Mouse (Mus musculus) NIH3T3 (cell line): ENCODE results near the gene Kpna7.
"Not testable (repeated sequence)": the region's sequence is repeated elsewhere in the genome, so short reads cannot be mapped to it uniquely, and the experiment has no call there.

Experiments
- DNase-seq: peaks from one replicate; pipeline ENCODE4 v3.0.0-alpha.2; 2012; ENCODE audit warnings: low read depth

Gene Kpna7

DNA sequence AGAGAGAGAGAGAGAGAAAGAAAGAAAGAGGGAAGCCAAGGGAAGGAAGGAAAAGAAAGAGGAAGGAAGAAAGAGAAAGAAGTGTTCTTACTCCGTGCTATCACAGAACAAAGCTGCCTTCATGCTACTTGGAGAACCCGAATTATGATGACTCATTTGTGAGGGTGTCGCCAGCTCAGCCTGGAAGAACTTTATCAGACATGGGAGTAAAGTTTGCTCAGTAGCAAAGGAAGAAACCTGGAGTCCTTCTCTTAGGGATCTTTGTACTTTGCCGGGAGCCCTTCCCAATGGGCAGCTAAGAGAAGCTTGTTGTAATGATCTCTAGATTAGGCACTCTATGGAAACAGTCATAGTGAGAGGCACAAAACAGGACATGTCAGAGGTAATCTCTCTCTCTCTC, 18.9 kb upstream of the Kpna7 start:
- DNase-seq, result peak; percentile 67

DNA sequence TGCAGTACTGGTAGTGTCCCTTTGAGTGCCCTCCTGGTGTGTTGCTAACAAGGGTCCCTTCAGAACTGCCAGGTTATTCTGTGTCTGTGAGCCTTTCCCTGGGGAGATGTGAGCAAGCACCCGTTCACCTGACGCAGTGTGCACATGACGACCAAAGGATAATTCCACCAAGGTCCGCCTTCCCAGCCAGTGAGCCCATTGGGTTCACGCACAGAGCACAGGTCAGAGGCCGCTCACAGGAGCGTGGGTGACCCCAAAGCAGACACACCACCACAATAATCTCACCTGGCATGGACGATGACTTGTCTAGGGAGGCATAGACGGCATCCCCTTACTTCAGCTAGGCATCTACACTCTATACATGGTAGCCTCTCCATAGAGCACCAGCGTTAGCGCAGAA, 17.6 kb upstream of the Kpna7 start:
- not testable (repeated sequence) for DNase-seq

DNA sequence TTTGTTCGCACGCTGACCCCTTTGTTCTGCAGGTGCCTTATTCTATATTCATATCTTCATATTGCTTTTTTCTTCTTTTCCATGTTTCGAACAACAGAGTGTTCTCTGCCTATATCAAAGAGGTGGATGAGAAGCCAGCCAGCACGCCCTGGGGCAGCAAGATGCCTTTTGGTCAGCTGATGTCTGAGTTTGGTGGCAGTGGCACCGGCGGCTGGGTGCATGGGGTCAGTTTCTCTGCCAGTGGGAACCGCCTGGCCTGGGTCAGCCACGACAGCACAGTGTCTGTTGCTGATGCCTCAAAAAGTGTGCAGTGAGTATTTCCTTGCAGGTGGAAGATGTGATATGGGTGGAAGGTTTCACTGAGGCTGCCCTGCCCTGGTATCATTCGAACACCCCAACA, 17.1 kb upstream of the Kpna7 start:
- DNase-seq, result no peak

DNA sequence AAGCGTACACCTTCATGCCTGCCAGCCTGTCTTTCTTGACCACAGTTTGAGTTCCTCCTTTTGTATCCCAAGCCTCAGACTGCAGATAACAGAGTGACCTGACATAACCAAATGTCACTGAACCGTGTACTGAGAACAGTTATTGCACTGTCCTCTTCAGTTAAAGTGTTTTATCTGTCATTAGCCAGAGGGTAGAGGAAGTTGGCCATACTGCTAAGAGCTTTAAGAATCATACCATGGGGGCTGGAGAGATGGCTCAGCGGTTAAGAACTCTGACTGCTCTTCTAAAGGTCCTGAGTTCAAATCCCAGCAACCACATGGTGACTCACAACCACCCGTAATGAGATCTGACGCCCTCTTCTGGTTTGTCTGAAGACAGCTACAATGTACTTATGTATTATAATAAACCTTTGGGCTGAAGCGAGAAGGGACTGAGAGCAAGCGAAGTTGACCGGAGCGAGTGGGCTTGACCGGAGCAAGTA, 14.6 kb upstream of the Kpna7 start:
- no peak for DNase-seq

DNA sequence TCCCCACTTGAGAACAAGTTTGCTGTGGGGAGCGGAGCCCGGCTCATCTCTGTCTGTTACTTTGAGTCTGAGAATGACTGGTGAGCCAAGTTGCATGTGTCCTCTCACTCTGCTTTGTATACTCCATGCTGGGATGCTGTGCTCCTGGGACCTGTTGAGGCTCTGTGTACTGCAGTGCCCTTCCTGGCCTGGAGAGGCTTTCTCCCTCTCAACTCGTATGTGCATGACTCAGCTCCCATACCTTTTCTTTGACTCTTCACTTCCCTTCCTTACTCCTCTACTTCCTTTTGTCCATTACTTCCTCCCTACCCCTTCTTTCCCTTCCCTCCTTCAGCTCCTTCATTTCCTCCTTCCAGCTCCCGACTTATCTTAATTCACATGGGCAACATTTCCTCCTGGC, 12.4 kb upstream of the Kpna7 start:
- DNase-seq, result no peak

DNA sequence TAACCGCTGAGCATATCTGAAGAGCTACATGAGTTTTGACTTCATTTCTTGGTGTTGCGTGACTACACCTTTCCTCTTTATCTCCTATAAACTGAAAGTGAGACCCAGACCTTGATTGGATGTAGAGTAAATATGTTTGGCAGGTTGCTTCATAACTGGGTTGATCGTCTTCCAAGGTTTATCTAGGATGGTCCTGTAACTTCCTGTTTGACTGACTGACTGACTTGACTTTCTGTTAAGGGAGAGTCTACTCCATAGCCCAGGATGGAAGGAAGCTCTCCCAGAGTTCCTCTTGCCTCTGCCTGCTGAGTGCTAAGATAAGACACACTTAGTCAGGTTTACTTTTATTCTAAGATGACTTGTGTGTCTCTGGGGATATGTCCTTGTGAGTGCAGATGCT, 6.0 kb upstream of the Kpna7 start:
- DNase-seq, result no peak

DNA sequence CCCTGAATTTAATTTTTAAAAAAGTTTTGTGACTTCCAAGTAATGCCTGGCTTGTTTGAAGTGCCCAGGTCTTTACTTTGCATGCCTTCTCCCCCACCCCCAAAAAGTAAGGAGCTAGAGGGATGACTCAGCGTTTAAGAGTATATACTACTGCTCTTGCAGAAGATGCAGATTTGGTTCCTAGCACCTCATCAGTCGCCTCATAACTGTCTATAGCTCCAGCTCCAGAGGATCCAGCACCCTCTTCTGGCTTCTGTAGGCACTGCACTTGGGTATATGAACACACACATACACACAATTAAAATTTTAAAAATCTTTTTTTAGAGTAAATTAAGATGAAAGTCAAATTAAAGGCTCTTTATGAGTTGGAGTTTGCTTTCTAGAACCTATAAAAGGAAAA, 4.4 kb upstream of the Kpna7 start:
- DNase-seq, result no peak

DNA sequence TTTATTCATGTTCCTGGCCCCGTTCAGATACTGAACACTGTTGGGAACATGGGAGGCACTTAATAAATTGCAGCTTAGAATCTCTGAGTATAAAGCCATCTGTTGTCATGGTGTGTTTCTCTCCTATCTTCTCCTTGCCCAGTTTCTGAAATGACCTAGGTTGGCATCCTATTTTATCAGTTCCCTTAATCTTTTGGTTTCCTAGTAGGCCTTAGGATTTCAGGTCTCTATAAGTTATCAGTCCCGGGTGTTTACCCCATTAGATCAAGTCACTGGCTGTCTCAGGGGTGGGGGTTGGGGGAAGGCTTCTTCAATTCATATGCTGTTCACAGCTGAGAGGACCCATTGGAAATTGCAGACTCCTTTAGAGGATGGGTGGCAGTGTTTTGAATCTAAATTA, 992 bp upstream of the Kpna7 start:
- no peak for DNase-seq

DNA sequence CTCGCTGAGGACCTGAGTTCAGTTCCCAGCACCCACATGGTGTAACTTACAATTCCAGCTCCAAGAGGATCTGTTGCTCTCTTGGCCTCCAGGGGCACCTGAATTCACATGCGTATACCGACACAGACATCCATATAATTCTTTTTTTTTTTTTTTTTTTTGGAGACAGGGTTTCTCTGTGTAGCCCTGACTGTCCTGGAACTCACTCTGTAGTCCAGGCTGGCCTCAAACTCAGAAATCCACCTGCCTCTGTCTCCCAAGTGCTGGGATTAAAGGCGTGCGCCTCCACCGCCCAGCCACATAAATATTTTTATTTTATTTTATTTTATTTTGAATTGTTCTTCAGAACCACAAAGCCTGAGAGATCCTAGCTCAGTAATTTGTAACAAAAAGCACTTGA, 629 bp downstream of the Kpna7 start:
- DNase-seq, result not testable (repeated sequence)

DNA sequence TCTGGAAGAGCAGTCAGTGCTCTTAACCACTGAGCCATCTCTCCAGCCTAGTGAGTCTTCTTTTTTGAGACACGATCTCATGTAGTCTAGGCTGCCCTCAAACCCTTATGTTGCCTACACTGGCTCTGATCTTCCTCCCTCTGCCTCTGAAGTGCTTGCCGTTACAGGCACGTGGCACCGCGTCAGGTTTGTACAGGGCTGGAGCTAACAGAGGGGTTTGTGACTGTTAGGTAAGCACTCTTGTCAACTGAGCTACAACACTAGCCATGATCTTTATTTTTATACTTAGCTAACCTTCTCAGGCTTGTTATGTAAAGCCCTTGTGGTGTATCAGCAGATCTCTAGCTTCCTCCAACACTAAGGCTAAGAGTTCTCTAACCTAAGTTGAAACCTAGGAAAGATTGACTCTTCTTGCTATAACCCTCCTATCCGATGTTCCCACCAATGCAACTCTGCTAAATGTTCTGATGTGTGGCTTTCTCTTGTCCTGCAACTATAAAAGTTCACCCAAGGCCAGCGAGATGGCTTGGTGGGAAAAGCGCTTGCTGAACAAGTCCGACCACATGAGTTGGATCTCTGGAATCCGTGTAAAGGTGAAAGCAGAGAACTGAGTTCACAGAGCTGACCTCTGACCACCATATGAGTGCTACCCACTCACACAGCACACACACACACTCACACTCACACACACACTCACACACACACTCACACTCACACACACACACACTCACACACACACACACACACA, 1.8 kb downstream of the Kpna7 start:
- no peak for DNase-seq

DNA sequence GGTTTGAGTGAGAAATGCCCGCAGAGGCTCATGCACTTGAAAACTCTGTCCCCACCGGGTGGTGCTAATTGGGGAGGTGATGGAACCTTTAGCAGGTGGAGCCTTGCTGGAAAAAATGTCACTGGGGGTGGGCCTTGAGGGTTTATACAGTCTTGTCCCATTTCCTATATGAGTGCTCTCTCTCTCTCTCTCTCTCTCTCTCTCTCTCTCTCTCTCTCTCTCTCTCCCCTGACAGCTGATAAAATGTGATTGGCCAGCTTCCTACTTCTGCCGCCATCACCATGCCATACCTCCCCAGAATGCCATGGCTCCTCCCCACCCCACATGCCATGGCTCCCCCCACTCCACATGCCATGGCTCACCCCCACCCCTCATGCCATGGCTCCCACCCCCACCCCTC, 8.7 kb downstream of the Kpna7 start:
- DNase-seq, result no peak

DNA sequence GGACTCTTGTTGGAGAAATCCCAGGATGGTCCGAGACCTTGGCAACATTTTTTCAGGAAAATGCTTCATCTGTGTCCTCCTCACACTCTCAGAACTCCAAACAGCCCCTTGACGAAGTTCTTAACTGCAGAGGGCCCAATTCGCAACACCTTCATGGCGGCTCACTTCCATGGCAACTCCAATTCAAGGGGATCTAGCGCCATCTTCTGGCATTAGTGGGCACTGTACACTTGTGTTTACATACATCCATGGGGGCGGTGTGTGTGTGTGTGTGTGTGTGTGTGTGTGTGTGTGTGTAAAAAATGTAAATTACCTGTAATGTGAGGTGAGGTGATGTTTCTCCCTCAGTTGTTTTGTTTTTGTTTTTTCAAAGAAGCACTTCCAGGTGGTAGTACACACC, 12.5 kb downstream of the Kpna7 start:
- peak; percentile 58 for DNase-seq

DNA sequence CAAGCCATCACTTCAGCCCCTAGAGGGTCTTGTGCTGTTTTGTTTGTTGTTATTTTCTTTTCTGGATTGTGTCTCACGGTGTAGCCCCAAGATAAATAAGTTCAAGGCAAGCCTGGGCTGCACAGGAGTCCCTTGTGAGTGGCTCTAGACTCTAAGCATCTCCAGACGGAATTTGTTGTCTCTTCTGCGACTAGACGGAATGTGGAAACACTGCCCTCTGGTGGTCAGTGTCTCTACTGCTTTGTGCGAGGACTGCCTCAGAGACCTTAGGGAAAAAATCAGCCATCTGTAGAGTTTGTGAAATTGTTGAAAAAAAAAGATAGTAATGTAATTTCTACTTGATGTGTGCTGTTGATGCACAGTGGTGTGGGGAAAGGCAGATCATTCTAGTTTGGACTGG, 14.1 kb downstream of the Kpna7 start:
- peak; percentile 92 for DNase-seq

DNA sequence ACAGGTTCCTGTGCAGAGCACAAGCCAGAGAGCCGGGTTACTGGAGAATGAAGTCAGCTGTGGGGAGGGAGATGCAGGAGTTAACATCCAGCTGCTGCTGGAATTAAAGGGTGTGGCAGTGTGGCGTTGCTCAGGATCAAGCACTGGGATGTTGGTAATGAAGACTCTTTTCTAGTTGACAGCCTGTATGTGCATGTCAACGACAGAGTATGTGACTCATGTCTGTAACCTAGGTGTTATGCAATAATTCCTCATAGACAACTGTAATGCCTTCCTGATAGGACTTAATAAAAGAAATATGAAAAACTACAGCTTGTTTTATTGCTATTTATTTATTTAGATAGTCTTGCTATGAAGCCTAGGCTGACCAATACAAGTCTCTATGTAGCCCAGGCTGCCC, 15.0 kb downstream of the Kpna7 start:
- DNase-seq, result peak; percentile 14

DNA sequence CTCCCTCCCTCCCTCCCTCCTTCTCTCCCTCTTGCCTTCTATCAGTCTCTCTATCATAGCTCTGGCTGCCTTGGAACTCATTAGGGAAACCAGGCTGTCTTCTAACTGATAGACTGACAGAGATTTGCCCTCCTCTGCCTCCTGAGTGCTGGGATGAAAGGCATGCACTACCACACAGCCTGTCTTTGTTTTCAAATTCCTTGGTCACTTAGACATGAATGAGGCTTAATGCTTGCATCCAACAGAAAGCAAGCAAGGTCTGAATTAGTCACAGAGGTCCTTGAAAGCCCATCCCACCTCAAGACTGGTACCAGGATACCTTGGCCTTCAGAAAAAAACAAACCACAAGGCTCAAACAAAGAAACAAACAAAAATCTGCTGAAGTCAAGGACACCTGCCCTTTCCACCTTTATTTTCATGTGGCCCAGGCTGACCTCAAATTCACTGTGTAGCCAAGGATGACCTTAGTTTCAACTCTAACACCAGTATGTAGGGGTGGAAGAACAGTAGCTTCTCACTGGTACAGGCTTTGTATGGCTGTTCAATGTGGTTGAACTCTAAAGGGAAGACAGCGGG, 19.0 kb downstream of the Kpna7 start:
- DNase-seq, result no peak

DNA sequence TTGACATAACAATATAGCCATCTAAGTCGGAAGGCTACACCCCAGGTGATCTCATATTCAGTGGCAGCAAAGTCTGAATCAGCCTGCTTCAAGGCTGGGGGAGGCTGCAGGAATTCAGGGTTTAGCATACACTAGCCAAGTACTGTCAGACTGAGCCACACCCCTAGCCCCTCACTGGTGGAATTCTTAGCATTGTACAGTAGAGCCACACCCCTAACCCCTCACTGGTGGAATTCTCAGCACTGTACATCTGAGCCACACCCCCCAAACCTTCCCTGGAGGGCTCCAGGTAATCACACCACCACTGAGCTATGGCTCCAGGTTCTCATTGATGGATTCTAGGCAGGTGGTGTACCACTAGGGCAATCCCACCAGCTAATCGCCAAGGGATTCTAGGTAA, 24.3 kb downstream of the Kpna7 start:
- no peak for DNase-seq

DNA sequence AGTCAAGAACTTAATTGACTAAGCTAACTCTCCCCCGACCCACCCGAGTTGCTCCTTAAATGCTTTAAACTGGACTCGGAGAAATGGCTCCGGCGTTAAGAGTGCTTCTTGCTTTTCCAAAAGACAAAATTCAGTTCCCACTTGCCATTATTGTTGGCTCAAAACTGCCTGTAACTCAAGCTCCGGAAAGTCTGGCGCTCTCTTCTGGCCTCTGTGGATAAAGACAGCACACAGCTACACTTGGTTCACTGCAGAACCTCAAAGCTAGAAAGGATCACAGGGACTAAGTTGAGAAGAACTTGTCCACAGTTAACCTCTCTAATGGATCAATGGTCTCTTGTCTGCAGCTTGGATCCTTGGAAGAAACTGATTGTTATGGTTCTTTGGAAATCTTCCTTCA, 25.1 kb downstream of the Kpna7 start:
- DNase-seq, result no peak

DNA sequence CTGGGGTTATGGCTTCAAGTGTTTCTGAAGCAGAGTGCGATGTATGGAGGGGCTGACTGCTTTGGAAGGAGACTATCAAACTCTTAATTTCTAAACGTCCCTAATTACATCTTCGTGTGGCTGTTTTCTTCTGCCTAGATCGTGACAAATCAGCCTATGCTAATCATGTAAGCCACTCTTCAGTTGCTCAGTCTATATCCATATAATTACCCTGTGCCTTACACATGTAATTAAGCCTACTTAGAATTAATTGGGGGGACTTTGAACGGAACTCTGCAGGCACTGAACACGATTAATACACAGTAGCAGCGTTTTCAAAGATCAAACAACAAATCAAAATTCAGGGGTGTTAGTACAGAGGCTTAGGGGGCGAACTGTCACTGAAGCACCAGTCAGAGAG, 25.9 kb downstream of the Kpna7 start:
- no peak for DNase-seq

DNA sequence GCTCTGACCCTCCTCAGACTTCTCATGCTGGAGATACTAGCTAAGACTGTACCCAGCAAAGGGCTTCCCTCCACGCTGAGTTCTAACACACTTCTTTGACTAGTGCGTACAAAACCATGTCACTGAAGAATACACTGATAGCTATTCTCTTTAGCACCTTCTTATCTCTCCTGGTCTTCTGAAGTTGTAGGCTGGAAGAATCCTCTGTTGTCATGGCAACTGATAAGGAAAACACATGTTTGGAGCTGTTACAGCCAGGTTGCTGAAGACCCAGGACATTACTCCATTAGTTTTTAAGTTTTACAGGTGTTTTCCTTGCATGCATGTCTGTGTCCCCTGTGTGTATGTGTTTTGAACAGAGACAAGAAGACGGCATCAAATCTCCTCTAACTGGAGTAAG, 29.6 kb downstream of the Kpna7 start:
- DNase-seq, result not testable (repeated sequence)

DNA sequence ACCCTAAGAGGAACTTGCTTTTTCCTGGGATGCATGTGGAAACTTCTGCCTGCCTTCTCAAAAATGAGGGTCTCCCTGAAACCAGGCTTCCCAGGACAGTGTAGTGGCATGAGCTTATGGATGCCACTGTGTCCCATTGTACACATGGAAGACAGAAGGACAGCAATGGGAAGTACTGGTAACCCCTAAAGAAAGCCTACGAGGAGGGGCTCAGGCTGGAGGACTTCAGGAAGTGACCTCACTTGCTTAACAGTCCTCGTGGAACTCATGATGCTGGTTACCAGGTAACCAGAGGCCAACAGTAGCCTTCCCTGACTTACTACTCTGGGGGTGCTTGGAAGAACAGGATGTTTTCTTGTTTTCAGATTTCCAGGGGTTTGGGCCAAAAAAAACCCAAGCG, 41.1 kb downstream of the Kpna7 start, which contains the start of gene 1700018F24Rik:
Gene 1700018F24Rik, plus strand, starts transcription at position 301 of the 400 bp plus-strand sequence.
- not testable (repeated sequence) for DNase-seq

DNA sequence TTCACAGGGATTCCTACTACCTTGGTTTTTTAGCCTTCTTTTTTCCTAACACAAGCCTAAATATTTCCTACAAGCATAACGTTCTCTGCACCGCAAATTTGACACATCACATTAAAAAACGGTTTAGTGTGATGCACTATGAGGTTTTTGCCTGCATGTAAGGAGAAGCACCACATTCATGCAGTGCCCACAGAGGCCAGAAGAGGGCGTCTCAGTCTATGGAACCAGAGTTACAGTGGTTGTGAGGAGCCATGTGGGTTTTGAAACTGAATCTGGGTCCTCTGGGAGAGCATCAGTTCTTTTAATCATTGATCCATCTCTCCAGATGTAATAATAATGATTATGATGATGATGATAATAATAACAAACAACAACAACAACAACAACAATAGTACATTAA, 42.2 kb downstream of the Kpna7 start:
- peak; percentile 46 for DNase-seq

DNA sequence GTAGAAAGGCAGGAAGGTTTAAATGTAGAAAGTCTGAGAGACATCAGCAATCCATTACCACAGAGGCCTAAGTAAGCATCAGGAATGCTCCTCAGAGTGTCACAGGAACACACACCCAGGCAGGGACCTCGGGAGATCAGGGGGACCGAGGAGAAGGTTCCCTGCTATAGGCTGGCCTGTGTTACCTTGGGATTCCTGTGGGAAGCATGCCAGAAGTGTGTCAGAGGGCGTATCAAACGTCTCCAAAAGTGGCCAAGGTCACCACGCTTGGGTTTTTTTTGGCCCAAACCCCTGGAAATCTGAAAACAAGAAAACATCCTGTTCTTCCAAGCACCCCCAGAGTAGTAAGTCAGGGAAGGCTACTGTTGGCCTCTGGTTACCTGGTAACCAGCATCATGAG, 51.4 kb downstream of the Kpna7 start, which contains the start of gene Gm4871:
Gene Gm4871, minus strand, starts transcription at position 364 of the 400 bp plus-strand sequence.
- DNase-seq, result not testable (repeated sequence)

DNA sequence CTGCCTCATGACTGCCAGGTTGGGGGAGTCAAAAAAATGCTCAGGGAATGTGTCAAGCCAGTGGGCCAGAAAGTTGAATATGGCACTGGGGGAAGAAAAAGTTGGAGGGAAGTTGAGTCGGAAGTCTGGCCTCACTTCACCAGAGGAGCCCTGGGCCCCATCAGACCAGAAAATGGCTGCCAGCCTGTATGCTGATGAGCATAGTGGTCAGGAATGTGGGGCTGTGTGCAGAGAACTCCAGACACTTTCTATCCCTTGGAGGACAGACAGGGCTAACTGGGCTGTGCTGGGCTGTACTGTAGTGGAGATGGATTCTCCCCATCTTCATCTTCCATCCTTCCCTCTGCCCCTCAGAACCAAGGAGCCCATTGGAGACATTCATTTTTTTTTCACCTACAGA, 53.4 kb downstream of the Kpna7 start:
- peak; percentile 55 for DNase-seq

DNA sequence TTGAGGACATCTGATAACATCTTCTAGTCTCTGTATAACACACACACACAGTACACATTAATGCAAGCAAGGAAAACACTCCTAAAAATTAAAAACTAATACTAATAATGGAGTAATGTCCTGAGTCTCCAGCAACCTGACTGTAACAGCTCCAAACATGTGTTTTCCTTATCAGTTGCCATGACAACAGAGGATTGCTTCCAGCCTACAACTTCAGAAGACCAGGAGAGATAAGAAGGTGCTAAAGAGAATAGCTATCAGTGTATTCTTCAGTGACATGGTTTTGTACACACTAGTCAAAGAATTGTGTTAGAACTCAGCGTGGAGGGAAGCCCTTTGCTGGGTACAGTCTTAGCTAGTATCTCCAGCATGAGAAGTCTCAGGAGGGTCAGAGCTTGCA, 63.1 kb downstream of the Kpna7 start:
- not testable (repeated sequence) for DNase-seq
